Mouse (Mus musculus): ENCODE measurements at regions not wholly inside any gene's neighbourhood (a gene's known extent, or its start where the extent isn't known, plus 50 kb on each side); places are given as distances from the start of the nearest gene placed in this dataset.

DNA sequence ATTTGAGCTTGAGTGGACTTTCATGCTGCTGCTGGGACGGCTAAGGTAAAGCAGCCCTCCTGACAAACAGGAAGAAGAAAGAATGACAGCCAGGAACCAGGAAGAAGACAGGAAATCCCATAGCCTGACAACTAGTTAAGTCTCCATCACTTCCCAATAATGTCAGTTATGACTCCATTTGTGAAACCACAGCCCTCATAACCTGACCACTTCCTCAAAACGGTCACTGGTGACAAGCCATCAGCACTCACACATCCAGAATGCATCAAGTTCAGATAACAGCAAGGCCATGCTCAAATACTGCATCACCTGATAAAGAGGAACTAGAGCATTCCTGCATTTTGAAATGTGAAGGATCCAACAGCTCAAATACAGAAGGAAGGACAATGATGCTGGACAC is 288.3 kb downstream of the Zfp706 start:
- peak; percentile 81 for DNase-seq (ENCODE audit: low read depth, low spot score)
- no peaks in the 10 kb centered on the region for H3K27me3 ChIP-seq (ENCODE audit: control insufficient read depth, insufficient read depth, low read length, poor library complexity, severe bottlenecking)
- no peaks in the 10 kb centered on the region for H3K36me3 ChIP-seq (ENCODE audit: control insufficient read depth, insufficient read depth, low read length, poor library complexity, severe bottlenecking)

DNA sequence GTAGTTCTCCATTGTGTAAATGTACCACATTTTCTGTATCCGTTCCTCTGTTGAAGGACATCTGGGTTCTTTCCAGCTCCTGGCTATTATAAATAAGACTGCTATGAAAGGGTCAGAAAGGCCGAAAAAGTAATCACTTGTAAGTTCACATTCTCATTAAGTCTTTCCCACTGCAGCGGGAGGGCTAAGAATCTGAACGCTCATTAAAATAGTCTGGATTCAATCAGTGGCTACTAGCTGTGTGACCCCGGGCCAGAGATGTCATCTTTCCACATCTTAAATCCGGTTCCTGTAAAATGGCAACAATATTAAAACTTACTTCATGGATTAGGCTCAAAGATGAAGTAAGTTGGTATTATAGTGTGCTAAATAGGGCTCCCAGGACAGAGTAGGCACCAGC is 289.7 kb downstream of the Zfp706 start:
- no peaks in the 10 kb centered on the region for H3K27me3 ChIP-seq (ENCODE audit: control insufficient read depth, insufficient read depth, low read length, poor library complexity, severe bottlenecking)
- no peaks in the 10 kb centered on the region for H3K36me3 ChIP-seq (ENCODE audit: control insufficient read depth, insufficient read depth, low read length, poor library complexity, severe bottlenecking)
- no peak for DNase-seq (ENCODE audit: low read depth, low spot score)

DNA sequence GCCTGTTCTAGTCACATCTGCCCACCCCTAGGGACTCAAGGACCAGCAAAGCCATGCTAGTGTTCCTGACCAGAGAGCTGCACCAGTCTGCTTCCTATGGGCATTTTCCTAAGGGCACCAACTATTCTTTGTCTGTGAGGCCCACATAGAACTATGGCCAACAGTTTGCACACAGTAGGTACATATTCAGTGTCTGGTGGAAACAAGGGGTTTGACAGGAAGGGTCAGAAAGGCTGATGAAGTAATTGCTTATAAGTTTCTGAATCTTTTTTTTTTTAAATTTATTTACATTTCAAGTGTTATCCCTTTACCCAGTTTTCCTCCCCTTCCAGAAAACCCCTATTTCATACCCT is 290.9 kb downstream of the Zfp706 start:
- no peak for DNase-seq (ENCODE audit: low read depth, low spot score)
- Histone ChIP-seq H3K36me3 (ENCODE audit: control insufficient read depth, insufficient read depth, low read length, poor library complexity, severe bottlenecking) (no peaks in the 10 kb centered on the region), H3K27me3 (ENCODE audit: control insufficient read depth, insufficient read depth, low read length, poor library complexity, severe bottlenecking) (no peaks in the 10 kb centered on the region)

DNA sequence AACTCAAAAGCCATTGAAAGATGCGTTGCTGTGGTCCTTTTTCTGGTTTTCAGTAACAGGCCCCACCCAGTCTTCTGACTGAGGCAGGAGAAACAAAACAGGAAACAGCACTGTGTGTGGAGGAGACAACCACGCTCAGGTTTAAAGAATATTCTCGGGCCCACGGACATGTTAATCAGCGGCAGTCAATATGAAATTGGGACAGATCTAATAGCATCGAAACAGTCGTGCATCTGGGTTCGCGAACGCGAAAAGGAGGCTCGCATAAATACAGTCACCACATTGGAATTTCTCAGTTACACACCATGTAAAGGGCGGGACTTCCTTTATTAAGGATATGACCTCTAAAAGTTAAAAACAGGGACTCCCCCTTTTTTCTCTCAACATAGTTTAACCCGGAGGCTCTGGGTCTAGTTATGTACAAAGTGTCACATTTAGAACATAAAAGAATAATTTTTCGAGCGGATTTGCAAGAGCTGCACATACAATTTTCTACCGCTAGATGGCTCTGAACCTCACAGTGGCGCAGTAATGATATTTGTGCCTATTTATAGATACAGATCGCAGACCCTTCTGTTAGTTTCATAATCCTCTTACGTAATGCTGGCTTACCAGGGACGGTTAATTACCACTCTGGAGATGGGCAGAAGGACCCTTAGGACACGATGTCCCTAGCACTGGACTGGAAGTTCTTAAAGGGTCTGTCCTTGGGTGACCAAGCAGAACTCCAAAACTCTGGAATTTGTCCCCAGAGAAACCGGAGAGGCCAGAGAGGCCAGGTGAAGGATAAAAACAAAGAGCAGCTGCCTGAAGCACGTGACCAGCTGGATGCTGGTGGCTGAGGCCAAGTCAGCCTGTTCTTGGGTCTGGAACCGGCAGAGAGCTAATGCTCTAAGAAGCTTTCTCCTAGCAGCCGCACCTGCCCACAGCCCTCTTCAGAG is 291.6 kb downstream of the Zfp706 start:
- H3K36me3 ChIP-seq (ENCODE audit: control insufficient read depth, insufficient read depth, low read length, poor library complexity, severe bottlenecking), result no peaks in the 10 kb centered on the region
- peak; percentile 89 for DNase-seq (ENCODE audit: low read depth, low spot score)
- no peaks in the 10 kb centered on the region for H3K27me3 ChIP-seq (ENCODE audit: control insufficient read depth, insufficient read depth, low read length, poor library complexity, severe bottlenecking)

DNA sequence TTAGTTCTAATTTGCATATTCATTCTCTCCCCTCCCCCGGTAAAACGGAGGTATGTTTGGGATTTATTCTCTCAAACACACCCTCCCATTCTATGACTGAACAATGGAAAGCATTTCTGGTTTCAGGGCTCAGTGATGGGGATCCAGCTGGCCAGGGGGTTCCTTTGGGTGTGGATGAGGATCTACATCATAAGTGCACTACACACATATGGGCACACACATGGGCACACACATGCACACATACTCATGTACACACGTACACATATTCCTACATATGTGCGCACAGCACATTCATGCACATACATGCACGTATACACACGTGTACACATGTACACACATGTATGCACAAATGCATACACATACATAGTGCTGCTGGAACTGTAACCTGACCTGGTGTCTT is 292.4 kb downstream of the Zfp706 start:
- H3K27me3 ChIP-seq (ENCODE audit: control insufficient read depth, insufficient read depth, low read length, poor library complexity, severe bottlenecking), result no peaks in the 10 kb centered on the region
- no peaks in the 10 kb centered on the region for H3K36me3 ChIP-seq (ENCODE audit: control insufficient read depth, insufficient read depth, low read length, poor library complexity, severe bottlenecking)
- DNase-seq (ENCODE audit: low read depth, low spot score), result peak; percentile 15

DNA sequence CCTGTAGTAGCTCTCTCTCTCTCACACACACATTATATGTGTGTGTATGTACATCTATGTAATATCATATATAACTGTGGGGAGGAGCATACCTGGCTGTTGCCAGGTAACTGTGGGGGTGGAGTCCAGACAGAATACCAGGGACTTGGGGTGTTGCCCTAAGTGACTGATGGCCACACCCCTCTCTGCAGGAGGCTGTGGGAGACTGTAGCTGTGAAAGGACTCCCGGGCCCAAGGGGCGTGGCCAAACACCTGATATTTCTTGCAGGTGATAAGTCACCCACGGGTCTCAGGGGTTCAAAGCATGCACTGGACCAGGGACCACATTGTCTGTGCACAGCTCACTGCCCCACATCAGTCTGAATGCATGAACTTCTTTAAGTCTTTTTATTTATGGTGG is 297.8 kb downstream of the Zfp706 start:
- Histone ChIP-seq H3K27me3 (ENCODE audit: control insufficient read depth, insufficient read depth, low read length, poor library complexity, severe bottlenecking) (no peaks in the 10 kb centered on the region), H3K36me3 (ENCODE audit: control insufficient read depth, insufficient read depth, low read length, poor library complexity, severe bottlenecking) (no peaks in the 10 kb centered on the region)
- DNase-seq (ENCODE audit: low read depth, low spot score), result no peak

DNA sequence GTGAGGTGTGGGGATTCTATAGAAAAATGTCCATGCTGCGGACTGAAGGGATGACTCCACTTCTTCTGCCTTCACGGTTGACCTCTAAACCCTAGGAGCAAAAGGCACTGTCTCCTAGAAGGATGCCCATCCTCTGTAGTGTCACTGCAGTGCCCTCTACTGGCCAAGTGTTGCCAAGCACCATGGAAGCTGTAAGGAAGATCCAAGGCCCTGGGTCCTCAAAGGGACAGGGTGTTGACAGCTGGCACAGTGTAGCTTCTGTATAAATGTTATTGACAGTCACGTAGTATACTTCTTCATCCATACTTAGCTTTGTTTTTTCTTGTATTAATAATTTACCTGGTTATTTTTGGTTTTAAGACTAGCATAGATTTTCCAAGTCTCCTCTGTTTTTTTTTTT is 299.1 kb downstream of the Zfp706 start:
- peak; percentile 88 for DNase-seq (ENCODE audit: low read depth, low spot score)
- Histone ChIP-seq H3K27me3 (ENCODE audit: control insufficient read depth, insufficient read depth, low read length, poor library complexity, severe bottlenecking) (no peaks in the 10 kb centered on the region), H3K36me3 (ENCODE audit: control insufficient read depth, insufficient read depth, low read length, poor library complexity, severe bottlenecking) (no peaks in the 10 kb centered on the region)

DNA sequence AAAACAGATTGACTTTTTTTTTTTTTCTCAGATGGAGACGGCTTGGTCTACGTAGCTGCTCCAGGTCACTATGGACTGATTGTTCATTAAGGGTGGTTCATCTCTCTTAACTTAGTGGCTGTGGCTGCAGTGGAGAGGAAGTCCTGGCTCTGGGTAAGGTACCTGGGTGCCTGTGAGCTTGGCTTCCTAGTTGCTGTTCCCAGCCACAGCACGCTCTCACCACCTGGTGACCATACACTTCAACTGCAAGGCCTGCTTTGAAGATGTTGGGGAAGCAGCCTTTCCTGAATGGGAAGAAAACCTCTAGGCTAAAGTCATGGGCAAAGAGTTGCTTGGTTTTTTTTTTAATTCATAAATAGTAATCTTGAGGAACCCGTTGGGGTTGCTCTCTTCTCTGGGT is 301.6 kb downstream of the Zfp706 start:
- H3K27me3 ChIP-seq (ENCODE audit: control insufficient read depth, insufficient read depth, low read length, poor library complexity, severe bottlenecking), result no peaks in the 10 kb centered on the region
- peak; percentile 59 for DNase-seq (ENCODE audit: low read depth, low spot score)

DNA sequence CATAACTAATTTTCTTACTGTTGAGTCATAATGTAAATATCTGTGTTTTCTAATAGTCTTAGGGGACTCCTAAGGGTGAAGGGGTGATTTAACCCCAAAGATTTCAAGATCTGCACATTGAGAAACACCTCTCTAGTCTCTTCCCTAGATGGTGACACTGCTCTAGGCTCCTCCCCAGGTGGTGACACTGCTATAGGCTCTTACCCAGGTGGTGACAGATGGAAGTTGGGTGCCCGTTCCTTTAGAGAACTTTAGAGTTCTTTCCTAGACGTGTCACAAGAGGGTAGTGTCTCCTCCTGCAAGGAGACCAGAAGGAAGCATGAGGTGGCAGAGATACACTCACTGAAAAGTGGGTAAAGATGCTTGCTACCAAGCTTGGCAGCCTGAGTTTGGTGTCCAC is 302.2 kb downstream of the Zfp706 start:
- no peak for DNase-seq (ENCODE audit: low read depth, low spot score)
- Histone ChIP-seq H3K27me3 (ENCODE audit: control insufficient read depth, insufficient read depth, low read length, poor library complexity, severe bottlenecking) (no peaks in the 10 kb centered on the region), H3K36me3 (ENCODE audit: control insufficient read depth, insufficient read depth, low read length, poor library complexity, severe bottlenecking) (no peaks in the 10 kb centered on the region)

More for the DNA sequence above, 301.6 kb downstream of the Zfp706 start:
- H3K36me3 ChIP-seq (ENCODE audit: control insufficient read depth, insufficient read depth, low read length, poor library complexity, severe bottlenecking), result no peaks in the 10 kb centered on the region

DNA sequence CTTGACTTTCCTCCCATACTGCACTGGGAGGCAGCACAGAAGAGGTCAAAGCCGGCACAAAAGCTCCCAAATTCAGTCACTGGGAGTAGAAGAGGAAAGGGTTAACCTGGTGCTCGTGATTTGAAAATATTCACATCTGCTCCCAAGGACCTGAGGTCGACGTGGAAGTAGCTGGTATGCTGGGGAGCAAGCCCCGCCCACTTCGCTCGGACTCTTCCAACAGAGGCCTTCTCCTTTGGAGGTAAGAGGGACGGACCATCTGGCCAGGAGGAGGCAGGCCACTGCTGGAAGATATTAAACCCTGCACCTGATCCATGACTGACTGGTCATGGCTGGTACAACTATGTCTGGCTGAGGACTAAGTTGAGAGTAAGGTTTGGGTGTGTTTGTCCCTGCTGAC is 305.7 kb downstream of the Zfp706 start:
- no peaks in the 10 kb centered on the region for H3K27me3 ChIP-seq (ENCODE audit: control insufficient read depth, insufficient read depth, low read length, poor library complexity, severe bottlenecking)
- DNase-seq (ENCODE audit: low read depth, low spot score), result no peak
- no peaks in the 10 kb centered on the region for H3K36me3 ChIP-seq (ENCODE audit: control insufficient read depth, insufficient read depth, low read length, poor library complexity, severe bottlenecking)

DNA sequence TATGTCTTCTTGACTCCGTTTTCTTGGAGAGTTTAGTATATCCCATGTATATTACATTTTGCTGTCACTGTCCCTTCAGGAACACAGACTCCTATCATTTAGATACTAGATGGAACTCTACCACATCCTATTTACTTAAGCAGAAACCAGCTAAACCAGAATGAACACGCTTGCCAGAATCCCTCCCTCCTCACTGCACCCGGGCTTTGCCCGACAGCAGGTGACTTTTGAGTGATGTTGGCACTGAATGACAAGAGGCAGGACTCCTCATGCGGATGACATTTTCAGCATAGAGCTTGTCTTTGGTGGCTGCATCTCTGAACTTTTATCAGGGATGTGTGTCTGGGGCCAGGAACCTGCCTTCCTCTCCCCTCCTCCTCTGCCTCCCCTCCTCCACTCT is 307.4 kb downstream of the Zfp706 start:
- DNase-seq (ENCODE audit: low read depth, low spot score), result no peak
- no peaks in the 10 kb centered on the region for H3K27me3 ChIP-seq (ENCODE audit: control insufficient read depth, insufficient read depth, low read length, poor library complexity, severe bottlenecking)

DNA sequence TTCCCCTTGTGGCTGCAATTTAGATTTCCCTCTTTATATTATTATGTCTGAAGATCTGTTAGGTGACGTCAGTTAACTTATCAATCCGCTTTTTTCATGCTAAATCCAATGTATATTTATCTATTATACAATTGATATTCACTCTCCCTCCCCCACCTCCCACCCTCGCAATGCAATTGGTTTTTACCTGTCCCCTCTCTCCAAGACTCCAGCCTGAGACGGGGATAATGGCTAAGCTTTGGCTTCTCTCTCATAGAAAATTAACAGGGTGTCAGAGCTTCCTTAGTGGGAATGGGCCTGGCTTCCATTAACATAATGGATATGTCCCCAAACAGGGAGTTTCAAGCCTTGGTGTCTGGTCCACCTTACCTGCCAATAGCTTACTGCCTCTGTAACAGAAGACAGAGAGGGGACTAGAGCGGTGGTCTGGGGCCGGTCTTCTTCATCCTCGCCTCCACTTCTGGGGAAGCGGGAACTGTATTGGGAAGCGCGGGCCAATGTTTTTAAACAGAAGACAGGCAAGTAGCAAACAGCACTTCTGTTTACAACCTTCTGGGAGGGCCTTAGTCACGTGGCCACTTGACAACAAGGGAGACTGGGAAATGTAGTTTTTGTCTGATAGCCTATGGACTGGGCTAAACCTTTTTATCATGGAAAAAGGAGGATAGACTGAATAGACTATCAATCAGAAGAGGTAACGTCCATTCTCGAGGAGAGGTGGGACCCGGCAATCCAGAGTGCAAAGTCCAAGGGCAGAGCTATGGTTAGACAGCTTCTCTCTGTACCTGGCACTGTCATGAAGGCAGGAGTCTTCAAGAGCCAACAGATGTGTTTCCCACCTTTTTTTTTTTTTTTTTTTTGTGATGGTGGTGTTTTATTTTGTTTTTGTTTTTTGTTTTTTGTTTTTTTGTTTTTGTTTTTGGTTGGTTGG is 312.1 kb downstream of the Zfp706 start:
- Histone ChIP-seq H3K36me3 (ENCODE audit: control insufficient read depth, insufficient read depth, low read length, poor library complexity, severe bottlenecking) (no peaks in the 10 kb centered on the region), H3K27me3 (ENCODE audit: control insufficient read depth, insufficient read depth, low read length, poor library complexity, severe bottlenecking) (no peaks in the 10 kb centered on the region)
- no peak for DNase-seq (ENCODE audit: low read depth, low spot score)

More for the DNA sequence above, 307.4 kb downstream of the Zfp706 start:
- H3K36me3 ChIP-seq (ENCODE audit: control insufficient read depth, insufficient read depth, low read length, poor library complexity, severe bottlenecking), result no peaks in the 10 kb centered on the region

DNA sequence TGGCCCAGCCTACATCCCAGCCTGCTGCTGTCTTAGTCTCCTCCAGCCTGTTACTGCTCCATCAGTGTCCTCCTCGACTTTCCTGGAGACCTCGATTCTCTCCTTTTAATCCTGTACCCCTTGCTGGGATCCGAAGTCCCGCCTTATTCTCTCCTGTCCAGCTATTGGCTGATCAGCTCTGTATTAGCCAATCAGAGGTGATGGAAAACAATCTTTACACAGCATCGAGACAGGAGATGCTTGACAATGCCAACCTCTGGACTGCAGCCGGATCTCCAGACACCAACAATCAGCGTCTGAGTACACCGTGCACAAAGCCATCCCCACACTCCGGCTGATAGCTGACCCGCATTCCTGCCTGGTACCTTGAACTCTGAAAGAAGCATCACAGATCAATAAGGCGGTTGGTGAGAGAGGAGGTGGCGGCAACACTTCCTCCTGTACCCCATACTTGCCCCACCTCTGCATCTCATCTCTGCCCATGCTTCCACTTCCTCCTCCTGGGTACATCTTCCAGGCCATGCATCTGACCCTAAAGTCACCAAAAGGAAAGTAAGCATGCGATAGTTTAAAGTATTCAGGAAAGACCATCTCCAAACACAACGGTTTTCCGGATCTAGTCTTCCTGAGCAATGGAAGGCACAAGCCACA is 316.4 kb downstream of the Zfp706 start:
- Histone ChIP-seq H3K27me3 (ENCODE audit: control insufficient read depth, insufficient read depth, low read length, poor library complexity, severe bottlenecking) (no peaks in the 10 kb centered on the region), H3K36me3 (ENCODE audit: control insufficient read depth, insufficient read depth, low read length, poor library complexity, severe bottlenecking) (no peaks in the 10 kb centered on the region)
- DNase-seq (ENCODE audit: low read depth, low spot score), result no peak

DNA sequence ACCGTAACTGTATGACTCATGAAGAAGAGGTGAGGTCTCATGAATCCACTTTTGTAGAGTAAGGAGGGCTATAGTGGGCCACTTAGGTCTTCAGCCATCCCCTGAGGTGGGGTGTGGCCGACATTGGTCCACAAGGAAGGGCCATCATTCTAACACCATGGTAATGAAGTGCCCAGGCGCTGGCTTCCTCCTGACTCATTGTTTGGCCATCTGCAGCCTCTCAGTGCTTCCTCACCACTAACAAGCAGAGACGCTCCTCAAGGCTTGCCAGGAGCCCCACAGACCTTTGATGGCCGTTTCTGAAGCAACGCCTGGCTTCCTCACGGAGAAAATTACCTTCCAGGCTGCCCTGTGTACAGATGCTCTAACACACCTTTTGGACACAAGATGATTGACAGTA is 317.7 kb downstream of the Zfp706 start:
- H3K27me3 ChIP-seq (ENCODE audit: control insufficient read depth, insufficient read depth, low read length, poor library complexity, severe bottlenecking), result no peaks in the 10 kb centered on the region

DNA sequence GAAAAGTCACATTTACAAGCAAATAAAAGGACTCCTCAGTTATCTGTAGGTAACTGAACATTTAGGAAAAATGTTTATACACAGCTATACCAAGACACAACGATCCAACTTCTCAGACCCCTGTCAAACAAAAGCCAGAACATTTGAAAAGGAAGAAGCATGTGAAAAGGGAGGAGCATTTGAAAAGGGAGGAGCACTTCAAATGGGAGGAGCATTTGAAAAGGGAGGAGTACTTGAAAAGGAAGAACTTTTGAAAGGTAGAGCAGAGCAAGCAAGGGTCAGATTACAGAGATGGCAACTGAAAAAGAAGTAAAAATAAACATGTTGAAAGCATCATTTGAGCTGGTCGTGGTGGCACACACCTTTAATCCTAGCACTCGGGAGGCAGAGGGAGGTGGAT is 318.3 kb downstream of the Zfp706 start:
- H3K27me3 ChIP-seq (ENCODE audit: control insufficient read depth, insufficient read depth, low read length, poor library complexity, severe bottlenecking), result no peaks in the 10 kb centered on the region
- no peaks in the 10 kb centered on the region for H3K36me3 ChIP-seq (ENCODE audit: control insufficient read depth, insufficient read depth, low read length, poor library complexity, severe bottlenecking)
- no peak for DNase-seq (ENCODE audit: low read depth, low spot score)

More for the DNA sequence above, 317.7 kb downstream of the Zfp706 start:
- no peak for DNase-seq (ENCODE audit: low read depth, low spot score)
- H3K36me3 ChIP-seq (ENCODE audit: control insufficient read depth, insufficient read depth, low read length, poor library complexity, severe bottlenecking), result no peaks in the 10 kb centered on the region

Measured in splenic B cell, adult 2 months (primary cell).